Comparison of ENCODE assay signal across 8 mouse cellular contexts in genomic region chrX:164027607-164028289, GRCm38 (mm10). TPM values are rescaled to one million over a fixed set of nuclear protein-coding genes. Genes with fewer than 3 reads are reported as not detected.
A peak's percentile ranks its signal among the peaks of the same experiment; 100 is the strongest.
DNase-seq lines count a peak whose midpoint lies in the region; ATAC-seq and TF ChIP-seq lines count a peak whose summit lies in the region.

Gene Car5b, minus strand, starts transcription at chrX:164027997.

- H3K27ac ChIP-seq in forebrain, embryonic 11.5 days (ENCODE audit: low read depth, low read length), result no peak within 1 kb of the TSS
- no peak within 1 kb of the TSS for H3K27ac ChIP-seq in heart, embryonic 15.5 days
- no peak within 1 kb of the TSS for H3K27ac ChIP-seq in liver, embryonic 13.5 days
- no peak within 1 kb of the TSS for H3K27ac ChIP-seq in stomach, embryonic 15.5 days

- peak; percentile 99 for ATAC-seq in forebrain, embryonic 11.5 days (replicated peaks; ENCODE audit: low FRiP score)
- ATAC-seq in heart, embryonic 15.5 days (replicated peaks; ENCODE audit: insufficient number of reproducible peaks, insufficient read depth, low FRiP score, low read depth), result peak; percentile 96
- peak; percentile 99 for ATAC-seq in liver, embryonic 13.5 days (ENCODE audit: low read depth)
- ATAC-seq in stomach, embryonic 15.5 days (ENCODE audit: insufficient read depth, low FRiP score, low read depth), result peak; percentile 99

- no peaks in the 10 kb centered on the region for H3K36me3 ChIP-seq in E14TG2a.4 (ENCODE audit: insufficient read depth, low read length)
- H3K36me3 ChIP-seq in forebrain, embryonic 11.5 days (ENCODE audit: control insufficient read depth, insufficient read depth, low read length), result no peaks in the 10 kb centered on the region
- no peaks in the 10 kb centered on the region for H3K36me3 ChIP-seq in heart, embryonic 15.5 days
- H3K36me3 ChIP-seq in liver, embryonic 13.5 days, result no peaks in the 10 kb centered on the region
- H3K36me3 ChIP-seq in stomach, embryonic 15.5 days, result no peaks in the 10 kb centered on the region

- H3K4me2 ChIP-seq in forebrain, embryonic 11.5 days (ENCODE audit: low read depth, low read length, severe bottlenecking), result peak within 1 kb of the TSS; percentile 42
- peak within 1 kb of the TSS; percentile 63 for H3K4me2 ChIP-seq in heart, embryonic 15.5 days
- peak within 1 kb of the TSS; percentile 61 for H3K4me2 ChIP-seq in liver, embryonic 13.5 days
- H3K4me2 ChIP-seq in stomach, embryonic 15.5 days, result peak within 1 kb of the TSS; percentile 57

- H3K9ac ChIP-seq in forebrain, embryonic 11.5 days (ENCODE audit: low read length), result no peak within 1 kb of the TSS
- H3K9ac ChIP-seq in heart, embryonic 15.5 days, result no peak within 1 kb of the TSS
- H3K9ac ChIP-seq in liver, embryonic 13.5 days, result no peak within 1 kb of the TSS
- H3K9ac ChIP-seq in stomach, embryonic 15.5 days, result no peak within 1 kb of the TSS

- H3K4me3 ChIP-seq in E14TG2a.4 (replicated peaks; ENCODE audit: low read length), result peak within 1 kb of the TSS; percentile 71
- H3K4me3 ChIP-seq in forebrain, embryonic 11.5 days (ENCODE audit: low read depth, low read length), result peak within 1 kb of the TSS; percentile 27
- H3K4me3 ChIP-seq in heart, embryonic 15.5 days, result peak within 1 kb of the TSS; percentile 43
- H3K4me3 ChIP-seq in liver, embryonic 13.5 days (replicated peaks), result peak within 1 kb of the TSS; percentile 39
- H3K4me3 ChIP-seq in stomach, embryonic 15.5 days (replicated peaks), result peak within 1 kb of the TSS; percentile 41

- H3K27me3 ChIP-seq in E14TG2a.4 (ENCODE audit: insufficient read depth, low read length), result no peaks in the 10 kb centered on the region
- no peaks in the 10 kb centered on the region; the same call in 1 of the 2 replicates for H3K27me3 ChIP-seq in forebrain, embryonic 11.5 days (ENCODE audit: control insufficient read depth, insufficient read depth, low read length)
- H3K27me3 ChIP-seq in heart, embryonic 15.5 days, result no peaks in the 10 kb centered on the region
- no peaks in the 10 kb centered on the region for H3K27me3 ChIP-seq in liver, embryonic 13.5 days
- no peaks in the 10 kb centered on the region for H3K27me3 ChIP-seq in stomach, embryonic 15.5 days (replicated peaks)

- no peak for TF ChIP-seq CTCF in E14TG2a.4 (conservative IDR thresholded peaks at IDR 0.05; ENCODE audit: low read length)

- H3K4me1 ChIP-seq in E14TG2a.4 (replicated peaks; ENCODE audit: low read depth, low read length), result 0 out of 2 replicates have a peak, but pooled peaks cover 5% of the 10 kb centered on the region
- no peaks in the 10 kb centered on the region for H3K4me1 ChIP-seq in forebrain, embryonic 11.5 days (replicated peaks; ENCODE audit: control insufficient read depth, insufficient read depth, low read length)
- no peaks in the 10 kb centered on the region for H3K4me1 ChIP-seq in heart, embryonic 15.5 days (replicated peaks)
- H3K4me1 ChIP-seq in liver, embryonic 13.5 days (replicated peaks), result peaks cover 4% of the 10 kb centered on the region; the same call in 1 of the 2 replicates
- H3K4me1 ChIP-seq in stomach, embryonic 15.5 days, result no peaks in the 10 kb centered on the region

- 10% methylated on average over 18 of the region's 22 CpGs for WGBS in forebrain, embryonic 11.5 days
- 5% methylated on average over 22 of the region's 22 CpGs for WGBS in heart, embryonic 15.5 days
- 13% methylated on average over 22 of the region's 22 CpGs for WGBS in liver, embryonic 13.5 days (ENCODE audit: insufficient replicate concordance)
- 15% methylated on average over 22 of the region's 22 CpGs for WGBS in stomach, embryonic 15.5 days

- no peaks in the 10 kb centered on the region for H3K9me3 ChIP-seq in E14TG2a.4 (ENCODE audit: low read length)
- H3K9me3 ChIP-seq in forebrain, embryonic 11.5 days (ENCODE audit: control insufficient read depth, low read length), result no peaks in the 10 kb centered on the region
- no peaks in the 10 kb centered on the region for H3K9me3 ChIP-seq in heart, embryonic 15.5 days (replicated peaks)
- H3K9me3 ChIP-seq in liver, embryonic 13.5 days (replicated peaks), result no peaks in the 10 kb centered on the region
- no peaks in the 10 kb centered on the region for H3K9me3 ChIP-seq in stomach, embryonic 15.5 days

- DNase-seq in c-Kit-positive CD71-positive TER-119-positive erythroid progenitor cells, embryonic 14.5 days (ENCODE audit: low spot score), result peak; percentile 77
- peak; percentile 89 for DNase-seq in forebrain, embryonic 11.5 days (ENCODE audit: low spot score)
- peak; percentile 95 for DNase-seq in kidney, postnatal 14 days
- peak; percentile 83 for DNase-seq in liver, embryonic 13.5 days
- DNase-seq in natural killer cell, adult 2 months (ENCODE audit: low spot score in 2 of 2), result peak; percentile 82 to 89

RNA-seq across cellular contexts. Expression of gene Car5b, which starts in this region (rescaled TPM):
- 0.55 TPM in 2 replicates for polyA plus RNA-seq in forebrain, embryonic 11.5 days (2014; fragmentation: Nextera tagmentation; extraction: Ambion mirVana)
- polyA plus RNA-seq in heart, embryonic 15.5 days (2015; fragmentation: Nextera tagmentation; extraction: Ambion mirVana), result 0.37 and 0.38 TPM in 2 replicates
- polyA plus RNA-seq in liver, embryonic 13.5 days (2015; fragmentation: Nextera tagmentation; extraction: Ambion mirVana), result 0.08 and 0.14 TPM in 2 replicates
- 0.99 and 1.3 TPM in 2 replicates for polyA plus RNA-seq in stomach, embryonic 15.5 days (2015; fragmentation: Nextera tagmentation; extraction: Ambion mirVana)

Comparison
In these comparisons a context has a peak if more than half of its experiments do, and no peak if none do; other contexts are left out.
1. Peak in DNase-seq, ATAC-seq, H3K4me3 ChIP-seq and H3K4me2 ChIP-seq in forebrain, embryonic 11.5 days; RNA of the gene not detected or under 1 TPM.
2. Peak in ATAC-seq, H3K4me3 ChIP-seq and H3K4me2 ChIP-seq in heart, embryonic 15.5 days; RNA of the gene not detected or under 1 TPM.
3. Peak in DNase-seq, ATAC-seq, H3K4me3 ChIP-seq and H3K4me2 ChIP-seq in liver, embryonic 13.5 days; RNA of the gene not detected or under 1 TPM.